Mouse (Mus musculus) small intestine, adult 2 months (tissue): ENCODE measurements around the gene Gm26602. TPM values are rescaled to one million over a fixed set of nuclear protein-coding genes. Genes with fewer than 3 reads are reported as not detected.

Source experiments
- H3K27ac ChIP-seq: fragments of 200-500 bp; 2 replicates; pipeline ENCODE4 v1.5.1; 2012; ENCODE audit warnings: low read depth, low read length, control low read depth, inconsistent platforms; ENCODE audit not compliant: insufficient read depth
- H3K27me3 ChIP-seq: fragments of 200-500 bp; 2 replicates; pipeline ENCODE4 v1.6.1; 2012; ENCODE audit warnings: mild to moderate bottlenecking, moderate library complexity, low read length, inconsistent platforms; ENCODE audit not compliant: control insufficient read depth, insufficient read depth
- H3K36me3 ChIP-seq: fragments of 200-500 bp; 2 replicates; pipeline ENCODE4 v1.6.1; 2012; ENCODE audit warnings: mild to moderate bottlenecking, low read length, control low read depth, inconsistent platforms; ENCODE audit not compliant: control insufficient read depth, insufficient read depth
- H3K4me1 ChIP-seq: fragments of 200-500 bp; 2 replicates; pipeline ENCODE4 v1.6.1; 2012; ENCODE audit warnings: low read length, inconsistent platforms, mixed read lengths; ENCODE audit not compliant: control insufficient read depth, insufficient read depth, insufficient read length
- H3K4me3 ChIP-seq: fragments of 200-500 bp; 2 replicates; pipeline ENCODE4 v1.5.1; 2012; ENCODE audit warnings: low read depth, mild to moderate bottlenecking, control low read depth, inconsistent platforms, low read length, moderate library complexity
- CTCF ChIP-seq: fragments of 200-500 bp; IDR thresholded peaks from 2 replicates; pipeline ENCODE4 v1.5.1; 2012; ENCODE audit warnings: low read depth, mild to moderate bottlenecking, control low read depth, inconsistent platforms, low read length, moderate library complexity, mixed read lengths; ENCODE audit not compliant: insufficient replicate concordance, insufficient read length; ENCODE audit errors: extremely low read depth
- POLR2A ChIP-seq: fragments of 200-500 bp; IDR thresholded peaks from 2 replicates; pipeline ENCODE4 v1.6.1; 2012; ENCODE audit warnings: low read depth, mild to moderate bottlenecking, control low read depth, inconsistent platforms, low read length, moderate library complexity
- WGBS: fragments of 180-500 bp; shearing (Covaris S2); methylation state at CpG from one replicate; pipeline ENCODE4 v1.1.7; 2018; 5-methylcytosine and 5-hydroxymethylcytosine counted together
- polyA plus RNA-seq: library from polyadenylated mRNA; depleted of rRNA; stranded (reverse); fragments of >200 nt; gene quantifications from 2 replicates; pipeline ENCODE4 v1.2.3, GENCODE M21; 2012

The Gm26602 gene
- polyA plus RNA-seq, 1 experiment = not detected

GRCm38 (mm10) chr10:79865801-79866295 is 44.8 kb upstream of the Gm26602 start:
- peaks cover 31% of the 10 kb centered on the region for H3K36me3 ChIP-seq
- TF ChIP-seq CTCF (peak; percentile 34; the same call in 1 of the 2 replicates), POLR2A (no peak)
- 39% methylated on average over 19 of the region's 19 CpGs for WGBS
- no peaks in the 10 kb centered on the region; the same call in 1 of the 2 replicates for H3K4me1 ChIP-seq
- no peaks in the 10 kb centered on the region for H3K27me3 ChIP-seq
- H3K27ac ChIP-seq = no peak overlapping the region
- no peak overlapping the region for H3K4me3 ChIP-seq

GRCm38 (mm10) chr10:79866601-79867000 is 44.1 kb upstream of the Gm26602 start:
- Histone ChIP-seq H3K27ac (no peak overlapping the region), H3K36me3 (peaks cover 23% of the 10 kb centered on the region), H3K4me1 (no peaks in the 10 kb centered on the region; the same call in 1 of the 2 replicates), H3K4me3 (no peak overlapping the region), H3K27me3 (no peaks in the 10 kb centered on the region)
- TF ChIP-seq CTCF (no peak), POLR2A (no peak)
- 75% methylated on average over 11 of the region's 11 CpGs for WGBS

DNA sequence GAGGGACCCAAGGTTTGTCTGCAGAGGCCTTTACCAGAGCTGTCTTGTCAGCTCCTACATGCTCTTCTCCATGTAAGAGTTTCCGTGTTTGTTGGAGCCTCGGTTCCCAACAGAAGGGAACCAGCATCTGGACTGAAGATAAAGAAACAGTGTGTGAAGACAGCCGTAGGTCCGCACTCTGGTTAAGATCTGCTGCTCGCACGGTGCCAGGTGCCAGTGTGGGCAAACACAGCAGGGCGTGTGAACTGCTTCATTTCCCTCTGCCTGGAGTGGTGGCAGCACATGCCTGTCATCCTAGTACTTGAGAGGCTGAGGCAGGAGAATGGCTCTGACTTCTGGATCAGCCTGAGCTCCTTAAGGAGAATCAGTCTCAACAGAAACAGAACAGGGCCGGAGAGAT is 38.8 kb upstream of the Gm26602 start:
- H3K4me1 ChIP-seq = peaks cover 4% of the 10 kb centered on the region; the same call in 1 of the 2 replicates
- H3K27me3 ChIP-seq = peaks cover 13% of the 10 kb centered on the region; the same call in 1 of the 2 replicates
- WGBS = 57% methylated on average over 8 of the region's 8 CpGs
- H3K27ac ChIP-seq = no peak overlapping the region
- no peaks in the 10 kb centered on the region for H3K36me3 ChIP-seq
- no peak overlapping the region for H3K4me3 ChIP-seq
- TF ChIP-seq CTCF (no peak), POLR2A (no peak)

DNA sequence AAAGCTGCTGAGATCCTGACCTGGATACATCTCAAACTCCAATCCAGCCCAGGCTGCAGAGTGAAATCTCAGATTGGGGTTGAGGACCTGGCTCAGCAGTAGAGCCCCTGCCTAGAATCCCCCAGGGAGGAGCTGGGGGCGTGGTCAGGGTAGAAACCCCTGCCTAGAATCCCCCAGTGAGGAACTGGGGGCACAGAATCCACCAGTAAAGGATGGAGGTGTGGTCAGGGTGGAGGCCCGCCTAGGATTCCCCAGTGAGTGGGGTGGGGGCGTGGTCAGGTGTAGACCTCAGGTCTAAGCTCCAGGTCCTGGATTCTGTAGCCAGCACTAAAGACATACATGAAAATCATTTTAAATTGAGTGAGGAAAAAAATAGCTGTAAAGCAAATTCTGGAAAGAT is 37.8 kb upstream of the Gm26602 start:
- H3K36me3 ChIP-seq = no peaks in the 10 kb centered on the region
- H3K4me3 ChIP-seq = no peak overlapping the region
- H3K27me3 ChIP-seq = peaks cover 13% of the 10 kb centered on the region; the same call in 1 of the 2 replicates
- TF ChIP-seq CTCF (no peak), POLR2A (no peak)
- H3K4me1 ChIP-seq = peaks cover 11% of the 10 kb centered on the region
- H3K27ac ChIP-seq = no peak overlapping the region
- 41% methylated on average over 3 of the region's 3 CpGs for WGBS

- Histone ChIP-seq H3K4me3 (no peak overlapping the region), H3K27me3 (peaks cover 13% of the 10 kb centered on the region; the same call in 1 of the 2 replicates), H3K4me1 (peaks cover 11% of the 10 kb centered on the region), H3K27ac (no peak overlapping the region), H3K36me3 (no peaks in the 10 kb centered on the region)
- 32% methylated on average over 6 of the region's 6 CpGs for WGBS
- TF ChIP-seq CTCF = no peak
- no peak for TF ChIP-seq POLR2A
Observed at GRCm38 (mm10) chr10:79873313-79873712, 37.3 kb upstream of the Gm26602 start.

- WGBS = 4% methylated on average over 26 of the region's 26 CpGs
Observed at GRCm38 (mm10) chr10:79873715-79874289, 36.9 kb upstream of the Gm26602 start.

DNA sequence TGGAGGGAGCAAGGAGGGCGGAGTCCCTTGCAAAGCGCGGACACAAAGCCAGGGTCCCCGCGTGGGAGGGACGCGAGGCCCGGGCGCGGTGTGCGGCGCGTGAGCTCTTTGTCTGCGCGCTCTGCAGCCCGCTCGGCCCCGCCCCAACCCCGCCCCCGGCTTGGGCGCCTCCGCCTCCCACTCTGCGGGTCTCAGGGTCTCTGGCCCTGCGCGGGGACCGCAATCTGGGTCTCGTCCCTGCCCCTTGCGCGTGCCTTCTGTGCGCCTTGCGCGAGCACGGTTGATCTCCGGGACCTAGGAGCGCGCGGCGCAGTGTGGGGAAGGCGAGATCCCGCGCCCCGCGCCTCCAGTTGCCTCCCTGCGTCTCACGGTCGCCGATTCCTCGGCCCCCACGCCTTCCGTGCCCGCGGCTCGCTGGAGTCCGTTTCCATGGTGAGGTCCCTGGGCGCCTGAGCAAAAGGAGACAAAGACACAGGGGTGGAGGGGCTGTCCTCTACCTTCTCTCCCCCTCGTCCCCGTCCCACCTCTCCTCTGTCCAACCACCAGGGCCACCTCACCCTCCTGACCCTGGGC is 36.3 kb upstream of the Gm26602 start, which contains the start of the genes Prtn3 and Plppr3:
Gene Prtn3 (plus strand): TSS at position 187 of the 573 bp plus-strand sequence.
Gene Plppr3 (minus strand): TSS at position 345 of the 573 bp plus-strand sequence.
- Histone ChIP-seq H3K27ac (no peak within 1 kb of the TSS), H3K4me3 (peak within 1 kb of the TSS; percentile 63), H3K4me1 (peaks cover 11% of the 10 kb centered on the region), H3K36me3 (no peaks in the 10 kb centered on the region), H3K27me3 (peaks cover 13% of the 10 kb centered on the region; the same call in 1 of the 2 replicates)
- WGBS = under 1% methylated on average over 57 of the region's 57 CpGs
- TF ChIP-seq CTCF (no peak), POLR2A (no peak)

More at GRCm38 (mm10) chr10:79873715-79874289, 36.9 kb upstream of the Gm26602 start:
- peak overlapping the region; percentile 63 for H3K4me3 ChIP-seq
- no peak for TF ChIP-seq POLR2A
- no peak for TF ChIP-seq CTCF
- peaks cover 11% of the 10 kb centered on the region for H3K4me1 ChIP-seq
- H3K36me3 ChIP-seq = no peaks in the 10 kb centered on the region
- no peak overlapping the region for H3K27ac ChIP-seq
- H3K27me3 ChIP-seq = peaks cover 13% of the 10 kb centered on the region; the same call in 1 of the 2 replicates
